Mouse (Mus musculus) ES-Bruce4 (cell line): ENCODE measurements around the gene Krt82.

Source experiments
- CTCF ChIP-seq: IDR thresholded peaks from one replicate; pipeline ENCODE4 v1.8.1; 2011; ENCODE audit warnings: low read depth, low read length
- EP300 ChIP-seq: IDR thresholded peaks from 2 replicates; pipeline ENCODE4 v1.6.1; 2011; ENCODE audit warnings: low read depth, low read length; ENCODE audit not compliant: insufficient read depth
- POLR2A ChIP-seq: IDR thresholded peaks from one replicate; pipeline ENCODE4 v1.8.1; 2011; ENCODE audit warnings: low read length; ENCODE audit not compliant: insufficient read depth

DNA sequence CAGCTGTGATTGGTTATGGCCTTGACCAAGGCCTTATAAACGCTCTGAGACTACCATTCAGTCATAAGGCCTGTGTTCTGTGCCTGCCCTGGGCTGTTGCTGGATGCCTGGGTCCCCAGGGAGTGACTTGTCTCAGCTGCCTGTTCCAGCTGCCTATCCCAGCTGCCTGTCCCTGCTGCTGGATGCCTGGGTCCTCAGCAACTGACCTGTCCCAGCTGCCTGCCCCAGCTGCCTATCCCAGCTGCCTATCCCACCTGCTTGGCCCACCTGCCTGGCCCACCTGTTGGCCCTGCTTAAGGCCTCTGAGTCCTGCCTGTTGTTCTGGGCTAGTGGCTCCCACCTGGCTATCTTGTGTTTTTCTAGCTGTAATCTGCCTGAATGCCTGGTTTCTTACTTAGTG is 56.3 kb downstream of the Krt82 start:
- TF ChIP-seq CTCF (no peak), EP300 (no peak), POLR2A (no peak)
